Mouse (Mus musculus): ENCODE results near the gene Zc3hc1. TPM values are rescaled to one million over a fixed set of nuclear protein-coding genes. Genes with fewer than 3 reads are reported as not detected.
A peak's percentile ranks its signal among the peaks of the same experiment; 100 is the strongest.
"Not testable (repeated sequence)": the region's sequence is repeated elsewhere in the genome, so short reads cannot be mapped to it uniquely, and the experiment has no call there.

Zc3hc1 gene
- polyA plus RNA-seq, 1 experiment from 2014 or later = 41.9 TPM

GRCm38 (mm10) chr6:30403465-30403864 lies 12.6 kb upstream of the Zc3hc1 start:
- Histone ChIP-seq H3K9ac (no peak overlapping the region; the same call in 1 of the 2 replicates), H3K9me3 (replicated peaks) (no peaks in the 10 kb centered on the region), H3K36me3 (0 out of 2 replicates have a peak, but pooled peaks cover 3% of the 10 kb centered on the region), H3K4me1 (peaks cover 30% of the 10 kb centered on the region), H3K4me3 (peak overlapping the region; percentile 27), H3K27me3 (replicated peaks) (peaks cover 6% of the 10 kb centered on the region; the same call in 1 of the 2 replicates), H3K4me2 (peak overlapping the region; percentile 58), H3K27ac (no peak overlapping the region)
- WGBS (ENCODE audit: insufficient replicate concordance) = 23% methylated on average over 4 of the region's 4 CpGs
- no peak for ATAC-seq

- Histone ChIP-seq H3K9me3 (replicated peaks) (no peaks in the 10 kb centered on the region), H3K27ac (peak overlapping the region; percentile 92), H3K4me1 (peaks cover 30% of the 10 kb centered on the region), H3K27me3 (replicated peaks) (peaks cover 6% of the 10 kb centered on the region; the same call in 1 of the 2 replicates), H3K36me3 (no peaks in the 10 kb centered on the region), H3K9ac (peak overlapping the region; percentile 95), H3K4me2 (peak overlapping the region; percentile 73), H3K4me3 (peak overlapping the region; percentile 99)
- ATAC-seq = peak; percentile 51
- under 1% methylated on average over 29 of the region's 29 CpGs for WGBS (ENCODE audit: insufficient replicate concordance)
Measured at GRCm38 (mm10) chr6:30402091-30402491, 11.3 kb upstream of the Zc3hc1 start.

GRCm38 (mm10) chr6:30401308-30402015 lies 10.6 kb upstream of the Zc3hc1 start, which contains the start of gene Klhdc10:
Gene Klhdc10, plus strand, starts transcription at chr6:30401868.
- Histone ChIP-seq H3K4me3 (peak within 1 kb of the TSS; percentile 99), H3K27ac (peak within 1 kb of the TSS; percentile 92), H3K27me3 (replicated peaks) (peaks cover 6% of the 10 kb centered on the region; the same call in 1 of the 2 replicates), H3K9ac (peak within 1 kb of the TSS; percentile 95), H3K4me1 (peaks cover 24% of the 10 kb centered on the region), H3K4me2 (peak within 1 kb of the TSS; percentile 73), H3K9me3 (replicated peaks) (no peaks in the 10 kb centered on the region), H3K36me3 (no peaks in the 10 kb centered on the region)
- ATAC-seq = peak; percentile 99
- under 1% methylated on average over 41 of the region's 41 CpGs for WGBS (ENCODE audit: insufficient replicate concordance)

GRCm38 (mm10) chr6:30400716-30401115 lies 9.9 kb upstream of the Zc3hc1 start:
- WGBS (ENCODE audit: insufficient replicate concordance) = 12% methylated on average over 7 of the region's 7 CpGs
- Histone ChIP-seq H3K4me2 (peak overlapping the region; percentile 73), H3K9me3 (replicated peaks) (no peaks in the 10 kb centered on the region), H3K4me1 (peaks cover 24% of the 10 kb centered on the region), H3K27me3 (replicated peaks) (peaks cover 6% of the 10 kb centered on the region; the same call in 1 of the 2 replicates), H3K27ac (peak overlapping the region; percentile 85), H3K4me3 (peak overlapping the region; percentile 99), H3K36me3 (no peaks in the 10 kb centered on the region), H3K9ac (peak overlapping the region; percentile 95)
- ATAC-seq = no peak

GRCm38 (mm10) chr6:30400146-30400545 lies 9.3 kb upstream of the Zc3hc1 start:
- Histone ChIP-seq H3K4me1 (peaks cover 24% of the 10 kb centered on the region), H3K27me3 (replicated peaks) (peaks cover 6% of the 10 kb centered on the region; the same call in 1 of the 2 replicates)
- WGBS (ENCODE audit: insufficient replicate concordance) = 74% methylated on average over 5 of the region's 5 CpGs

GRCm38 (mm10) chr6:30391996-30392395 lies 1.2 kb upstream of the Zc3hc1 start:
- Histone ChIP-seq H3K27me3 (replicated peaks) (no peaks in the 10 kb centered on the region), H3K9me3 (replicated peaks) (no peaks in the 10 kb centered on the region), H3K9ac (no peak overlapping the region), H3K4me1 (peaks cover 14% of the 10 kb centered on the region), H3K36me3 (peaks cover 3% of the 10 kb centered on the region), H3K4me3 (no peak overlapping the region), H3K27ac (no peak overlapping the region), H3K4me2 (no peak overlapping the region)
- ATAC-seq = no peak
- WGBS (ENCODE audit: insufficient replicate concordance) = 75% methylated on average over 7 of the region's 7 CpGs

More at GRCm38 (mm10) chr6:30400146-30400545, 9.3 kb upstream of the Zc3hc1 start:
- Histone ChIP-seq H3K27ac (no peak overlapping the region), H3K9ac (no peak overlapping the region), H3K4me3 (no peak overlapping the region), H3K4me2 (peak overlapping the region; percentile 73; the same call in 1 of the 2 replicates), H3K36me3 (no peaks in the 10 kb centered on the region), H3K9me3 (replicated peaks) (no peaks in the 10 kb centered on the region)
- no peak for ATAC-seq

GRCm38 (mm10) chr6:30390271-30390670 lies 557 bp downstream of the Zc3hc1 start:
- not testable (repeated sequence) for H3K9me3 ChIP-seq (replicated peaks); H3K27me3 ChIP-seq (replicated peaks); ATAC-seq
- Histone ChIP-seq H3K4me3 (peak overlapping the region; percentile 88), H3K27ac (peak overlapping the region; percentile 74; the same call in 1 of the 2 replicates), H3K9ac (peak overlapping the region; percentile 82), H3K4me2 (peak overlapping the region; percentile 75), H3K4me1 (peaks cover 14% of the 10 kb centered on the region), H3K36me3 (peaks cover 20% of the 10 kb centered on the region)
- 15% methylated on average over 4 of the region's 4 CpGs for WGBS (ENCODE audit: insufficient replicate concordance)

GRCm38 (mm10) chr6:30381116-30381515 lies 9.7 kb downstream of the Zc3hc1 start:
- Histone ChIP-seq H3K36me3 (peaks cover 92% of the 10 kb centered on the region), H3K9ac (no peak overlapping the region), H3K9me3 (replicated peaks) (no peaks in the 10 kb centered on the region), H3K4me3 (no peak overlapping the region), H3K27me3 (replicated peaks) (no peaks in the 10 kb centered on the region), H3K4me2 (no peak overlapping the region), H3K27ac (no peak overlapping the region), H3K4me1 (peaks cover 6% of the 10 kb centered on the region)
- no peak for ATAC-seq
- 67% methylated on average over 3 of the region's 3 CpGs for WGBS (ENCODE audit: insufficient replicate concordance)

GRCm38 (mm10) chr6:30375791-30376190 lies 15.0 kb downstream of the Zc3hc1 start:
- Histone ChIP-seq H3K4me1 (no peaks in the 10 kb centered on the region), H3K9ac (no peak overlapping the region), H3K27me3 (replicated peaks) (no peaks in the 10 kb centered on the region), H3K9me3 (replicated peaks) (no peaks in the 10 kb centered on the region), H3K4me3 (no peak overlapping the region), H3K27ac (no peak overlapping the region), H3K36me3 (peaks cover 93% of the 10 kb centered on the region), H3K4me2 (no peak overlapping the region)
- no peak for ATAC-seq
- 86% methylated on average over 1 of the region's 1 CpGs for WGBS (ENCODE audit: insufficient replicate concordance)

- Histone ChIP-seq H3K27me3 (replicated peaks) (no peaks in the 10 kb centered on the region), H3K4me1 (no peaks in the 10 kb centered on the region), H3K27ac (no peak overlapping the region), H3K4me3 (no peak overlapping the region), H3K9ac (no peak overlapping the region), H3K36me3 (peaks cover 93% of the 10 kb centered on the region), H3K9me3 (replicated peaks) (no peaks in the 10 kb centered on the region), H3K4me2 (no peak overlapping the region)
- ATAC-seq = no peak
- 83% methylated on average over 16 of the region's 16 CpGs for WGBS (ENCODE audit: insufficient replicate concordance)
Measured at GRCm38 (mm10) chr6:30374731-30375510, 15.9 kb downstream of the Zc3hc1 start.

- H3K36me3 ChIP-seq = peaks cover 98% of the 10 kb centered on the region
- no peak for ATAC-seq
- WGBS (ENCODE audit: insufficient replicate concordance) = 90% methylated on average over 17 of the region's 17 CpGs
- H3K4me2 ChIP-seq = no peak overlapping the region
- H3K4me1 ChIP-seq = no peaks in the 10 kb centered on the region
- no peak overlapping the region for H3K9ac ChIP-seq
- no peaks in the 10 kb centered on the region for H3K9me3 ChIP-seq (replicated peaks)
- H3K4me3 ChIP-seq = no peak overlapping the region
- no peak overlapping the region for H3K27ac ChIP-seq
- H3K27me3 ChIP-seq (replicated peaks) = no peaks in the 10 kb centered on the region
Measured at GRCm38 (mm10) chr6:30372627-30373369, 18.0 kb downstream of the Zc3hc1 start.

Data from liver, embryonic 12.5 days (tissue).